Mouse (Mus musculus) stomach, embryonic 15.5 days (tissue): ENCODE measurements around the gene Ska2. TPM values are rescaled to one million over a fixed set of nuclear protein-coding genes. Genes with fewer than 3 reads are reported as not detected.
A peak's percentile ranks its signal among the peaks of the same experiment; 100 is the strongest.

Source experiments
- microRNA counts: library from miRNA; unstranded; fragments of <30 nt; microRNA quantifications from one replicate; lab custom pipeline; 2016
- microRNA-seq: library from miRNA; unstranded; fragments of <30 nt; microRNA quantifications from one replicate; pipeline ENCODE4, GENCODE M21; 2016
- polyA plus RNA-seq: library from polyadenylated mRNA; unstranded; fragments of >200 nt; fragmentation: Nextera tagmentation; extraction: Ambion mirVana; gene quantifications from 2 replicates; pipeline ENCODE4 v1.2.1, GENCODE M21; 2015

Ska2 gene
- polyA plus RNA-seq, 1 experiment from 2014 or later: 47.7 TPM

MicroRNAs within 50 kb of the gene (microRNA counts, 519-probe panel; counts per million panel counts)
- 3,612 counts per million, percentile 91 among the panel's probes with 10 or more counts for microRNA mmu-miR-301a (lab: Ali Mortazavi, UCI)

Small RNA genes lying within 50 kb of the gene (microRNA-seq; reads per million reads assigned to microRNA genes)
- 1,202 reads per million, percentile 76 among the genes with 10 or more reads in this experiment for gene Mir301

Other genes starting within 250 kb of the Ska2 start
- gene Ypel2, start 115.5 kb upstream of the Ska2 start, polyA plus RNA-seq: 7.7 and 10.0 TPM in 2 replicates
- gene Gdpd1, start 35.2 kb upstream of the Ska2 start, polyA plus RNA-seq: 24.5 and 26.7 TPM in 2 replicates
- 17.2 TPM in 2 replicates for gene Smg8, start 22.5 kb upstream of the Ska2 start, polyA plus RNA-seq
- gene Prr11, start 526 bp upstream of the Ska2 start, polyA plus RNA-seq: 6.6 and 8.1 TPM in 2 replicates
- gene Trim37, start 17.8 kb downstream of the Ska2 start, polyA plus RNA-seq: 29.3 and 30.6 TPM in 2 replicates
- 1.9 and 2.4 TPM in 2 replicates for gene Ppm1e, start 249.8 kb downstream of the Ska2 start, polyA plus RNA-seq